Mouse (Mus musculus) megakaryocyte, embryonic 14.5 days (primary cell): ENCODE results near the gene Dlg4.

Experiments used
- FLI1 ChIP-seq: IDR thresholded peaks from 2 replicates; pipeline ENCODE4 v1.6.1; 2012; ENCODE audit warnings: low read length, inconsistent platforms, mixed read lengths
- GATA1 ChIP-seq: IDR thresholded peaks from 3 replicates; pipeline ENCODE4 v1.6.1; 2012; ENCODE audit warnings: mixed read lengths, low read length, inconsistent platforms, borderline replicate concordance

GRCm38 (mm10) chr11:69968793-69969192 lies 47.9 kb upstream of the Dlg4 start:
- TF ChIP-seq GATA1 = no peak
- TF ChIP-seq FLI1 = no peak
